Mouse (Mus musculus) hematopoietic stem cell, adult 5-6 weeks (primary cell): Measurements from ENCODE around the gene Hoxc5. TPM values are rescaled to one million over a fixed set of nuclear protein-coding genes. Genes with fewer than 3 reads are reported as not detected.
A peak's percentile ranks its signal among the peaks of the same experiment; 100 is the strongest.

Source experiments
- ATAC-seq, 2 experiments: fragments of 125-278 bp in 1 of 2; replicated peaks in 1 of 2; 2 replicates each; pipeline ENCODE4 v1.8.0; 2016 to 2017; ENCODE audit warnings: inconsistent platforms in 2 of 2, mild to moderate bottlenecking in 2 of 2, moderate number of reproducible peaks in 2 of 2, low read depth in 1 of 2, moderate TSS enrichment in 1 of 2; ENCODE audit not compliant: low FRiP score in 2 of 2, poor library complexity in 2 of 2, severe bottlenecking in 2 of 2, insufficient read depth in 1 of 2, low TSS enrichment in 1 of 2
- total RNA-seq: library from RNA; stranded (forward); fragments of 172-1452, 232-1000 nt; gene quantifications from 2 replicates; pipeline ENCODE4 v1.2.3, GENCODE M21; 2017

Hoxc5 gene
- total RNA-seq, 1 experiment from 2014 or later = not detected

GRCm38 (mm10) chr15:103014166-103015008 is 47.1 kb downstream of the Hoxc5 start:
- no peak for ATAC-seq

GRCm38 (mm10) chr15:103015009-103015399 is 47.8 kb downstream of the Hoxc5 start:
- no peak for ATAC-seq

GRCm38 (mm10) chr15:103015406-103016166 is 48.3 kb downstream of the Hoxc5 start:
- no peak for ATAC-seq

- ATAC-seq = no peak
Measured at GRCm38 (mm10) chr15:103018636-103019035, 51.4 kb downstream of the Hoxc5 start, which contains the start of gene Hoxc4. Hoxc4 (plus strand) TSS chr15:103018934.

- no peak for ATAC-seq
Measured at GRCm38 (mm10) chr15:103020899-103021418, 53.7 kb downstream of the Hoxc5 start.

GRCm38 (mm10) chr15:103021544-103021943 is 54.3 kb downstream of the Hoxc5 start:
- no peak for ATAC-seq

GRCm38 (mm10) chr15:103024131-103024530 is 56.9 kb downstream of the Hoxc5 start:
- ATAC-seq = no peak

GRCm38 (mm10) chr15:103027266-103028235 is 60.3 kb downstream of the Hoxc5 start:
- no peak for ATAC-seq

GRCm38 (mm10) chr15:103028916-103029512 is 61.8 kb downstream of the Hoxc5 start:
- no peak for ATAC-seq

GRCm38 (mm10) chr15:103030142-103030541 is 62.9 kb downstream of the Hoxc5 start:
- ATAC-seq = no peak

GRCm38 (mm10) chr15:103032167-103032566 is 64.9 kb downstream of the Hoxc5 start:
- ATAC-seq = no peak

- ATAC-seq = no peak
Measured at GRCm38 (mm10) chr15:103032646-103033575, 65.7 kb downstream of the Hoxc5 start.

GRCm38 (mm10) chr15:103034043-103034806 is 67.0 kb downstream of the Hoxc5 start:
- peak; percentile 36 to 47; a peak in 2 of 4 replicates for ATAC-seq

- no peak for ATAC-seq
Measured at GRCm38 (mm10) chr15:103034807-103035547, 67.7 kb downstream of the Hoxc5 start.

GRCm38 (mm10) chr15:103035548-103035881 is 68.3 kb downstream of the Hoxc5 start:
- ATAC-seq = no peak
